Mouse (Mus musculus): Measurements from ENCODE around the gene Krtap22-2.
"Not testable (repeated sequence)": the region's sequence is repeated elsewhere in the genome, so short reads cannot be mapped to it uniquely, and the experiment has no call there.

The Krtap22-2 gene

GRCm38 (mm10) chr16:89010659-89011058, at the start of gene Krtap22-2:
TSS of gene Krtap22-2 (minus strand) at chr16:89010759.
- DNase-seq (ENCODE audit: inconsistent age in 2 of 2, low spot score in 1 of 2) = no peak

GRCm38 (mm10) chr16:89047783-89048182, 37.2 kb upstream of the Krtap22-2 start, which contains the start of gene Krtap6-5:
TSS of gene Krtap6-5 (minus strand) at chr16:89047883.
- DNase-seq (ENCODE audit: inconsistent age in 2 of 2, low spot score in 1 of 2) = no peak

GRCm38 (mm10) chr16:89041372-89041771, 30.8 kb upstream of the Krtap22-2 start, which contains the start of gene Gm10228:
TSS of gene Gm10228 (minus strand) at chr16:89041472.
- not testable (repeated sequence) for DNase-seq (ENCODE audit: inconsistent age in 2 of 2, low spot score in 1 of 2)

GRCm38 (mm10) chr16:89031399-89031798, 20.8 kb upstream of the Krtap22-2 start, which contains the start of gene Krtap6-1:
TSS of gene Krtap6-1 (plus strand) at chr16:89031699.
- DNase-seq (ENCODE audit: inconsistent age in 2 of 2, low spot score in 1 of 2) = not testable (repeated sequence)

GRCm38 (mm10) chr16:89014984-89015383, 4.4 kb upstream of the Krtap22-2 start, which contains the start of gene Gm10229:
TSS of gene Gm10229 (plus strand) at chr16:89015284.
- DNase-seq (ENCODE audit: inconsistent age in 2 of 2, low spot score in 1 of 2) = not testable (repeated sequence)

GRCm38 (mm10) chr16:89013973-89014372, 3.4 kb upstream of the Krtap22-2 start:
- no peak for DNase-seq (ENCODE audit: inconsistent age in 2 of 2, low spot score in 1 of 2)

- DNase-seq (ENCODE audit: inconsistent age in 2 of 2, low spot score in 1 of 2) = no peak
Measured at GRCm38 (mm10) chr16:88962773-88963172, 47.8 kb downstream of the Krtap22-2 start, which contains the start of gene Krtap16-3. TSS of gene Krtap16-3 (minus strand) at chr16:88962873.
